7 mouse cellular contexts compared by ENCODE assay signal in genomic region chr11:97811569-97812362, GRCm38 (mm10). TPM values are rescaled to one million over a fixed set of nuclear protein-coding genes. Genes with fewer than 3 reads are reported as not detected.
A peak's percentile ranks its signal among the peaks of the same experiment; 100 is the strongest.
DNase-seq lines count a peak whose midpoint lies in the region; ATAC-seq and TF ChIP-seq lines count a peak whose summit lies in the region.

No protein-coding gene starts in this region.

- intact Hi-C loops in left cerebral cortex, postnatal 4 days (cut with DNase I) = no loop called here

- no peak for TF ChIP-seq POLR2A in ES-Bruce4 (IDR thresholded peaks at IDR 0.05; ENCODE audit: insufficient read depth, low read length)

- WGBS in intestine, embryonic 16.5 days = 35% methylated on average over 12 of the region's 13 CpGs
- WGBS in liver, embryonic 15.5 days (ENCODE audit: insufficient replicate concordance) = 62% methylated on average over 12 of the region's 13 CpGs

- no peaks in the 10 kb centered on the region for H3K27me3 ChIP-seq in ES-Bruce4 (ENCODE audit: control insufficient read depth, insufficient read depth, low read length, poor library complexity, severe bottlenecking)
- H3K27me3 ChIP-seq in intestine, embryonic 16.5 days (replicated peaks; ENCODE audit: control insufficient read depth, insufficient read depth, low read length) = no peaks in the 10 kb centered on the region
- H3K27me3 ChIP-seq in liver, embryonic 15.5 days = no peaks in the 10 kb centered on the region

- no peak overlapping the region for H3K4me3 ChIP-seq in ES-Bruce4 (ENCODE audit: low read depth, low read length)
- peak overlapping the region; percentile 17 for H3K4me3 ChIP-seq in intestine, embryonic 16.5 days (ENCODE audit: low read length)
- no peak overlapping the region for H3K4me3 ChIP-seq in liver, embryonic 15.5 days (replicated peaks)

- TF ChIP-seq CTCF in ES-Bruce4 (IDR thresholded peaks at IDR 0.05; ENCODE audit: low read depth, low read length) = no peak

- peaks cover 25% of the 10 kb centered on the region for H3K36me3 ChIP-seq in ES-Bruce4 (ENCODE audit: control insufficient read depth, insufficient read depth, low read length, poor library complexity, severe bottlenecking)
- peaks cover 6% of the 10 kb centered on the region for H3K36me3 ChIP-seq in intestine, embryonic 16.5 days (ENCODE audit: control insufficient read depth, insufficient read depth, low read length)
- H3K36me3 ChIP-seq in liver, embryonic 15.5 days (replicated peaks) = peaks cover 12% of the 10 kb centered on the region

- peak; percentile 31 for DNase-seq in embryo, embryonic 11 days
- no peak for DNase-seq in right cerebral cortex, postnatal 36 days (ENCODE audit: low spot score in 2 of 2)
- no peak for DNase-seq in left cerebral cortex, postnatal 4 days

- no peaks in the 10 kb centered on the region for H3K9me3 ChIP-seq in ES-Bruce4 (replicated peaks; ENCODE audit: control insufficient read depth, insufficient read depth, low read length, poor library complexity, severe bottlenecking)
- H3K9me3 ChIP-seq in intestine, embryonic 16.5 days (ENCODE audit: control insufficient read depth, low read length) = no peaks in the 10 kb centered on the region
- H3K9me3 ChIP-seq in liver, embryonic 15.5 days (replicated peaks) = no peaks in the 10 kb centered on the region

- H3K4me1 ChIP-seq in ES-Bruce4 (ENCODE audit: control insufficient read depth, insufficient read depth, low read length) = peaks cover 43% of the 10 kb centered on the region
- peaks cover 86% of the 10 kb centered on the region for H3K4me1 ChIP-seq in intestine, embryonic 16.5 days (ENCODE audit: control insufficient read depth, insufficient read depth, low read length)
- peaks cover 88% of the 10 kb centered on the region for H3K4me1 ChIP-seq in liver, embryonic 15.5 days (replicated peaks)

- H3K9ac ChIP-seq in ES-Bruce4 (ENCODE audit: low read depth, poor library complexity, severe bottlenecking) = no peak overlapping the region
- H3K9ac ChIP-seq in intestine, embryonic 16.5 days (ENCODE audit: low read depth, low read length) = peak overlapping the region; percentile 59
- H3K9ac ChIP-seq in liver, embryonic 15.5 days = no peak overlapping the region

- H3K27ac ChIP-seq in ES-Bruce4 (ENCODE audit: insufficient read depth, low read length) = peak overlapping the region; percentile 16; the same call in 1 of the 2 replicates
- peak overlapping the region; percentile 96 for H3K27ac ChIP-seq in intestine, embryonic 16.5 days (ENCODE audit: low read length)
- peak overlapping the region; percentile 41; the same call in 1 of the 2 replicates for H3K27ac ChIP-seq in liver, embryonic 15.5 days (replicated peaks)

- TF ChIP-seq EP300 in ES-Bruce4 (IDR thresholded peaks at IDR 0.05; ENCODE audit: insufficient read depth, low read depth, low read length) = no peak

- peak overlapping the region; percentile 52 for H3K4me2 ChIP-seq in intestine, embryonic 16.5 days (ENCODE audit: low read depth, low read length)
- peak overlapping the region; percentile 23; the same call in 1 of the 2 replicates for H3K4me2 ChIP-seq in liver, embryonic 15.5 days

- peak; percentile 81 for ATAC-seq in intestine, embryonic 16.5 days
- ATAC-seq in liver, embryonic 15.5 days (ENCODE audit: insufficient read depth) = peak; percentile 37
- no peak for ATAC-seq in granulocyte monocyte progenitor cell, adult 5-6 weeks (replicated peaks; ENCODE audit: poor library complexity, severe bottlenecking)

RNA-seq across cellular contexts. Expression of gene Lasp1, which starts 13.0 kb away (rescaled TPM):
- 228 and 231 TPM in 2 replicates for polyA plus RNA-seq in ES-Bruce4 (2011; ENCODE audit: insufficient read depth, insufficient read length, low read depth, missing spikeins)
- polyA plus RNA-seq in intestine, embryonic 16.5 days (2015; fragmentation: Nextera tagmentation; extraction: Ambion mirVana) = 141 and 148 TPM in 2 replicates
- 31.4 and 36.7 TPM in 2 replicates for polyA plus RNA-seq in liver, embryonic 15.5 days (2015; fragmentation: Nextera tagmentation; extraction: Ambion mirVana)
- total RNA-seq in granulocyte monocyte progenitor cell, adult 5-6 weeks (2014; fragmentation: Nextera tagmentation) = 60.5 and 60.7 TPM in 2 replicates
- total RNA-seq in granulocyte monocyte progenitor cell, adult 5-6 weeks (2017) = 92.5 and 124 TPM in 2 replicates
- total RNA-seq in left cerebral cortex, postnatal 4 days (2021) = 100 to 1,000 TPM; 190 to 199 TPM

RNA-seq across cellular contexts. Expression of gene B230217C12Rik, which starts 28.8 kb away (rescaled TPM):
- polyA plus RNA-seq in ES-Bruce4 (2011; ENCODE audit: insufficient read depth, insufficient read length, low read depth, missing spikeins) = 2.8 and 3.4 TPM in 2 replicates
- 4.1 TPM in 2 replicates for polyA plus RNA-seq in intestine, embryonic 16.5 days (2015; fragmentation: Nextera tagmentation; extraction: Ambion mirVana)
- 0.30 and 0.39 TPM in 2 replicates for polyA plus RNA-seq in liver, embryonic 15.5 days (2015; fragmentation: Nextera tagmentation; extraction: Ambion mirVana)
- 3.8 TPM in 1 of 2 replicates, not detected in the other for total RNA-seq in granulocyte monocyte progenitor cell, adult 5-6 weeks (2014; fragmentation: Nextera tagmentation)
- 1.3 TPM in 1 of 2 replicates, not detected in the other for total RNA-seq in granulocyte monocyte progenitor cell, adult 5-6 weeks (2017)
- 10 to 100 TPM; 27.1 to 29.0 TPM for total RNA-seq in left cerebral cortex, postnatal 4 days (2021)

RNA-seq across cellular contexts. Expression of gene Rpl23, which starts 29.5 kb away (rescaled TPM):
- polyA plus RNA-seq in ES-Bruce4 (2011; ENCODE audit: insufficient read depth, insufficient read length, low read depth, missing spikeins) = 777 and 842 TPM in 2 replicates
- 466 and 491 TPM in 2 replicates for polyA plus RNA-seq in intestine, embryonic 16.5 days (2015; fragmentation: Nextera tagmentation; extraction: Ambion mirVana)
- polyA plus RNA-seq in liver, embryonic 15.5 days (2015; fragmentation: Nextera tagmentation; extraction: Ambion mirVana) = 185 and 242 TPM in 2 replicates
- 2,177 and 2,335 TPM in 2 replicates for total RNA-seq in granulocyte monocyte progenitor cell, adult 5-6 weeks (2014; fragmentation: Nextera tagmentation)
- 2,263 and 3,329 TPM in 2 replicates for total RNA-seq in granulocyte monocyte progenitor cell, adult 5-6 weeks (2017)
- 100 to 1,000 TPM; 614 to 660 TPM for total RNA-seq in left cerebral cortex, postnatal 4 days (2021)

RNA-seq across cellular contexts. Expression of gene 1700001P01Rik, which starts 36.0 kb away (rescaled TPM):
- polyA plus RNA-seq in ES-Bruce4 (2011; ENCODE audit: insufficient read depth, insufficient read length, low read depth, missing spikeins) = 0.99 TPM in 1 of 2 replicates, not detected in the other
- not detected in 2 replicates for polyA plus RNA-seq in intestine, embryonic 16.5 days (2015; fragmentation: Nextera tagmentation; extraction: Ambion mirVana)
- not detected in 2 replicates for polyA plus RNA-seq in liver, embryonic 15.5 days (2015; fragmentation: Nextera tagmentation; extraction: Ambion mirVana)
- total RNA-seq in granulocyte monocyte progenitor cell, adult 5-6 weeks (2014; fragmentation: Nextera tagmentation) = not detected in 2 replicates
- total RNA-seq in granulocyte monocyte progenitor cell, adult 5-6 weeks (2017) = not detected in 2 replicates
- 1 to 10 TPM in 1 of 2 experiments, not detected in 1; 2.0 TPM for total RNA-seq in left cerebral cortex, postnatal 4 days (2021)

RNA-seq across cellular contexts. Expression of gene Cwc25, which starts 45.4 kb away (rescaled TPM):
- 14.5 and 16.9 TPM in 2 replicates for polyA plus RNA-seq in ES-Bruce4 (2011; ENCODE audit: insufficient read depth, insufficient read length, low read depth, missing spikeins)
- polyA plus RNA-seq in intestine, embryonic 16.5 days (2015; fragmentation: Nextera tagmentation; extraction: Ambion mirVana) = 11.1 and 11.9 TPM in 2 replicates
- 5.4 and 5.8 TPM in 2 replicates for polyA plus RNA-seq in liver, embryonic 15.5 days (2015; fragmentation: Nextera tagmentation; extraction: Ambion mirVana)
- total RNA-seq in granulocyte monocyte progenitor cell, adult 5-6 weeks (2014; fragmentation: Nextera tagmentation) = 9.0 and 13.0 TPM in 2 replicates
- total RNA-seq in granulocyte monocyte progenitor cell, adult 5-6 weeks (2017) = 16.3 and 18.9 TPM in 2 replicates
- 10 to 100 TPM; 17.6 to 20.4 TPM for total RNA-seq in left cerebral cortex, postnatal 4 days (2021)

Comparison
In these comparisons a context has a peak if more than half of its experiments do, and no peak if none do; other contexts are left out.
1. H3K27ac ChIP-seq: peak in every context shown above with its lines; median percentile 96 in intestine, embryonic 16.5 days; 41 in liver, embryonic 15.5 days; 16 in ES-Bruce4.